Mouse (Mus musculus): ENCODE measurements at regions not wholly inside any gene's neighbourhood (a gene's known extent, or its start where the extent isn't known, plus 50 kb on each side); places are given as distances from the start of the nearest gene placed in this dataset.

DNA sequence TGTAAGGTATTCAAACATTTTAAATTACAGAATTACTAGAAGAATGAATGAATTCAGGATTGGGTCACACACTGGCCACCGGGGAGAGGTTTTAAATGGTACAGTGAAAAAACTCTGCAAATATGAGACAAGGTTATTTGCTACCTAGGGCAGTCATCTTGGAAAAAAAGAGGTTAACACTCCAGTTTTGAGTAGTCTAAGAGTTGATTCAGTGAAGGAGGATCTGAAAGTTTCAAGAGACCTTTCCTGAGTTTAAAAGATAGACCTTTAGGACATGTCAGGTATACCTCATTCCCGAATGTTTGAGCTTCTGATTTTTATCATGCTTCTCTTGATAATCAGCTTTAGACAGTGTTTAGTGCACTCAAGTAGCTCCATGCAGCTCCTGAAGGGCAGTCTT, 488.0 kb upstream of the A1bg start:
- no peak for TF ChIP-seq EP300 (IDR thresholded peaks at IDR 0.05; ENCODE audit: low read depth)
- TF ChIP-seq CTCF (IDR thresholded peaks at IDR 0.05; ENCODE audit: low read depth) = no peak
